Mouse (Mus musculus) neutrophil, adult 5-6 weeks (primary cell): ENCODE data around the gene Ppa1. TPM values are rescaled to one million over a fixed set of nuclear protein-coding genes. Genes with fewer than 3 reads are reported as not detected.

ENCODE experiments used
- ATAC-seq: fragments of 151-379, 151-347 bp; 2 replicates; pipeline ENCODE4 v1.8.0; 2017; ENCODE audit warnings: mild to moderate bottlenecking, moderate TSS enrichment; ENCODE audit not compliant: insufficient number of reproducible peaks, poor library complexity, low FRiP score, severe bottlenecking; ENCODE audit errors: extremely low read depth
- total RNA-seq: library from RNA; stranded (forward); fragments of 200-1000 nt; gene quantifications from 2 replicates; pipeline ENCODE4 v1.2.3, GENCODE M21; 2017

Ppa1 gene
- total RNA-seq, 1 experiment from 2014 or later, result 10.0 TPM

DNA sequence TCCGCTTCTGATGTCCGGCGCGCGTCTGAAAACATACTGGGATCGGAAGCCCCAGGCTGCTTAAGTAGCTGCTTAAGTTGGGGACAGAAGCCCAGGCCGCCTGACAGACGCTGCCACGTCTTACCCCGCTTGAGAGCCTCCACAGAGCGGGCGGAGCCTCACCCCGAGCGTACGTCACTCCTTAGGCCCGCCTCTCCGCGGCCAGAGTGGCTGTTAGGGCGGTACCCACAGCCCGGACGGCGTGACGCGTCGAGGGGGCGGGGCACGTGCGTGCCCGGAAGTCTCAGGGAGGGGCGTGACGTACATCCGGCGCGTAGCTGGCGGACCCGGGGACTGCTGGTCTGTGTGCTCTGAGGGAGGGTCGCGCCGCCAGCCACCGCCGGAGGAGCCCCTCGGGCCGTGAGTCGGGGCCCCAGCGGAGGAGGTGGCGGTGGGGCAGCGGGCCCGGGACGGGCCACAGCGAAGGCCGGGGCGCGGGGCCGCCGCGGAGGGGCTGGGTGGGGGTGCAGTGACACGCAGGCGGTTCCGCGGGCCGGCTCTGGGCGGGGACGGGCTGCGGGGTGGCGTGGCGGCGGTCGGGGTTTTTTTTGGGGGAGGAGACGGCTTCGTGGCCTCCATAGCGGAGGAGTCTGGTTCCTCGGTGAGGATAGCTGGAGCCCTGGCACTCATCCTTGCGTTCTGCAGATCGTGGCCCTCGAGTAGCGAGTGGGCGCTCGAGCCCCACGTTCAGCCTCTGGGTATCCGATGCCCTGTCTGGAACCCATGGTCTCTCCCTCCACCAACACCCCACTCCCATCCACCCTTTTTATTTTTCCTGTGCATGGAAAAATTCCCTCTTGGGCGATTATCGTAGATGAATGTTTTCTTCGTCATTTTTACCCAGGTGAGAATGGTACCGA is 31.9 kb downstream of the Ppa1 start, which contains the start of gene Sar1a:
Gene Sar1a (plus strand): TSS at position 285 of the 899 bp plus-strand sequence.
- ATAC-seq, result peak; percentile 99

DNA sequence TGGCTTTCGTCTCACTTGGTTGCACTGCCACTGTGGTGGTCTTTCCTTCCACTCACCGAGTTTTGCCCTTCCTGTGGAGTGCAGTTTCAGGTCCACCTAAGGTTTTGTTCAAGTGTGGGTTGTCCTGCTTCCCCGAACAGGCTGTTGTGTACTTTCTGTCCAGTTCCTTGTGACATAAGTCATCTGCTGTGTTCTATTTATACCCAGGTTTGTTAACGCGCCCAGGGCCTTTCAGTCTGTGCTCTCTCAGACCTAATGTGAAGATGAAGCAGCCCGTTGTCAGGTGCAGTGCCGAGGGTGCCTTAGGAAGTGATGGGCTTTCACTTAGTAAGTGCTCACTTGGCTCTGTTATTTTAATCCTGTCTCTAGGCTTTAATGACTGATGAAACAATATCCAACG is 41.1 kb downstream of the Ppa1 start:
- ATAC-seq, result no peak

DNA sequence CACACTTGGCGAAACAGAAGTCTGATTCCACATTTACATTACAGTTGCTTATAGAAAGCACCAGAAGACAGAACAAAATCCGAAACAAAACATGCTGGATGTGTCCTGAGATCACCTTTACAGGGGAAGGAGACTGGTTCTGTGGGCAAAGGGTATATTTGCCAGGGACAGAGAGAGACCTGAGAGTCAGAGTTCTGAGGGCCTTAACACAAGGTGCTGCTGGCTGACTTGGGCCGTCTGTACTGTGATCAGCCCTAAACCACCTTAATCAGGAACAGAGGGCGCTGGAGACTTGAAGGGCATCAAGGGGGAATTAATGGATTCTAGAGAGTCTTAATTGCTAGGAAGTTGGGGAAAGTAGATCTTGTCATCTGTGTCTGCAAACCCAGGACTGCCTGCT is 45.2 kb downstream of the Ppa1 start:
- ATAC-seq, result no peak

DNA sequence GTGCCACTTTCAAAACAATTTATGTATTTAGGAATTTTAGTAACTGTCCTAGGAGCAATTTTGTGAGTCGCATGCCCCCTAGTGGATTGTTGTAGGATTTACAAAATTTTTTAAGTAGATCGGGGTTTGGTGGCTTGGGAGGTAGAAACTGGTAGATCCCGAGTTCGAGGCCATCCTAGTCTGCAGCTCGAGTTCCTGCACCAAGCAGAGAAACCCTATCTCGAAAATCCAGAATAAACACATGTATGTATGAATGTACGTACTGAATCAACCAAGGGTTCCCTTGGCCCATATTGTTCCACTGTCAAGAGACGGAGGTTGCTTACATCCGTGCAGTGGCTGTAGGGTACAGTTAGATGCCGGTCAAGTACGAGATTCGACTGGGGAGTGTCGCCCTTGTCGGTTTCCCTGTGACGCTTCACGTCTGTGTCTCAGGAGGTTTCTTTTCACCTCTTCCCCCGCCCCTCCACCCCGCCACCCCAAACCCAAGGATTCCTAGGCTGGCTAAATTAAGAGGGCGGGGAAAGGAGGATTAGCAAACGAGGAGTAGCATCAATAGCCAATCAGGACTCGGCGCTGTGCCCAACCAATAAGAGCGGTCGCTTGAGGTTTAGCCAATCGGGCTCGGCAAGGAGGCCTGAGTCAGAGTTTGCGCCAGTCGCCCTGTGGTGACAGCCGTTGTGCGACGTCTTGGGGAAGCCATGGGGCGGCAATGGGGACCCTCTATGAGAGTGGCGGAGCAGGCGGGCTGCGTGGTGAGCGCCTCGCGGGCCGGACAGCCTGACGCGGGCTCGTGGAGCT is 46.7 kb downstream of the Ppa1 start, which contains the start of gene Tysnd1:
Gene Tysnd1 (plus strand): TSS at position 645 of the 801 bp plus-strand sequence.
- peak; percentile 97 for ATAC-seq

DNA sequence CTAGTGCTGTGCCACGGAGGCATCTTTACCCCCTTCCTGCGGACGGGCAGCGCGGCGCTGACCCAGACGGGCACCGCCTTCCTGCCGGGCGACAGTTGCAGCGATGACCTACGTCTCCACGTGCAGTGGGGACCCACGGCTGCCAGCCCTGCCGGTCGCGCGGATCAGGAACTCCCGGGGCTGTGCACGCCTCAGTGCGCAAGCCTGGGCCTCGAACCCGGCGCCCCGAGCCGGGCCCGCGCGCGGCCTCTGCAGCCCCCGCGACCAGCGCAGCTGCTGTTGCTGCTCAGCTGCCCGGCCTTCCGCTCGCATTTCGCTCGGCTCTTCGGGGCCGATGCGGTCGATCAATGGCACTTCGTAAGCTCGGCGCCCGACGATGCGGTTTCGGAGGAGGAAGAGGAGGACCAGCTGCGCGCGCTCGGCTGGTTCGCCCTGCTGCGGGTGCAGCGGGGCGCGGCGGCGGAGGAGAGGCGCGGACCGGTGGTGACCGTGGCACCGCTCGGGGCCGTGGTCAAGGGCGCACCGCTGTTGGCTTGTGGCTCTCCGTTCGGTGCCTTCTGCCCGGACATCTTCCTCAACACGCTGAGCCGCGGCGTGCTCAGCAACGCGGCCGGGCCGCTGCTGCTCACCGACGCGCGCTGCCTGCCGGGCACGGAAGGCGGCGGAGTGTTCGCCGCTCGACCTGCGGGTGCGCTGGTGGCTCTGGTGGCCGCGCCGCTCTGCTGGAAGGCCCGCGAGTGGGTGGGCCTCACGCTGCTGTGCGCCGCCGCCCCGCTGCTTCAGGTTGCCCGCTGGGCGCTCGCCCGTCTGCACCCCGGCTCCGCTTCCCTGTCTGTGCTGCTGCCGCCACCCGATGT is 47.6 kb downstream of the Ppa1 start:
- no peak for ATAC-seq

DNA sequence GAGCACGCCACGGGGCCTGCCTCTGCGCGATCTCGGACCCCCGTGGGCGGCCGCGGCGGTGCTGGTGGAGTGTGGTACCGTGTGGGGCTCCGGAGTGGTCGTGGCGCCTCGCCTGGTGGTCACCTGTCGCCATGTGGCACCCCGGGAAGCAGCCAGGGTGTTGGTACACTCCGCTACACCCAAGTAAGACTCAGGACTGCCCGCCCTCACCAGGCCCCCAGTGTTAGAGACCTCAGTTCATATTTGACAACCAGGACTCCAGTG is 48.1 kb downstream of the Ppa1 start:
- ATAC-seq, result no peak

DNA sequence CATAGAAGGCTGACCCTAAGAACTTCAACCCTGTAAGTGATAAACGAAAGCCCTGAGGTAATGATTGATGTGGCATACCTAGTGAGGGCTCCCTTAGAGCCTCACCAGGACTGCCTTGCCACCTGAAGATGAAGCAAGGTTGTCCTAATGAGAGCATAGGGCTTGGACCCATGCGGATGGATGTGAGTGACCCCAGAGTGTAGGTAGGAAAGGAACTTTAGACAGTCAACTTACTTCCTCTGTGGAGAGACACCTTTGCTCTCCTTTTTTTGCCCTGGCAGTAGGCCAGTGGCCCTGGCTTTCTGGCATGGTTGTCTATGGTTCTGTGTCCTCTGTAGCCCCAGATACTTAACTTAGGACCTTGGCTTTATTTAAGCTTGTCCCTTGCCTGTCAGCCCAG is 48.7 kb downstream of the Ppa1 start:
- ATAC-seq, result no peak

DNA sequence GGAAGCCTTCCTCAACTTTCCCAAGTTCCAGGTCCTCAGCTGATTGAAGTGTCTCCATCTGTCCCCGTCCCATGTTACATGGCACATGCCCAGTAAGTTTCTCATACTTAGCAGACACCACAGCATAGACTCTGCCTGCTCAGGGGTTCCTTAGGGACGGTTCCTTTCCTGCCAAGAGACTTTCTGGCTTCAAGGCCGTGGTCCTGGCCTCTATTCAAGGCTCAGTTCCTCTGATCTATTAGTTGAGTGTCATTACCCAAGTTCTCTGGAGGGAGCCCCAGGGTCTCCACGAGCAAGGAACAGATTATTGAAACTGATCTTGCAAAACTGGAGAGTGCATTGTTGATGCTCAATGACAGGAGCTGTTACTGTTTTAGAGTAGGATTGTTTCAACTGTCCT is 56.3 kb downstream of the Ppa1 start:
- no peak for ATAC-seq

DNA sequence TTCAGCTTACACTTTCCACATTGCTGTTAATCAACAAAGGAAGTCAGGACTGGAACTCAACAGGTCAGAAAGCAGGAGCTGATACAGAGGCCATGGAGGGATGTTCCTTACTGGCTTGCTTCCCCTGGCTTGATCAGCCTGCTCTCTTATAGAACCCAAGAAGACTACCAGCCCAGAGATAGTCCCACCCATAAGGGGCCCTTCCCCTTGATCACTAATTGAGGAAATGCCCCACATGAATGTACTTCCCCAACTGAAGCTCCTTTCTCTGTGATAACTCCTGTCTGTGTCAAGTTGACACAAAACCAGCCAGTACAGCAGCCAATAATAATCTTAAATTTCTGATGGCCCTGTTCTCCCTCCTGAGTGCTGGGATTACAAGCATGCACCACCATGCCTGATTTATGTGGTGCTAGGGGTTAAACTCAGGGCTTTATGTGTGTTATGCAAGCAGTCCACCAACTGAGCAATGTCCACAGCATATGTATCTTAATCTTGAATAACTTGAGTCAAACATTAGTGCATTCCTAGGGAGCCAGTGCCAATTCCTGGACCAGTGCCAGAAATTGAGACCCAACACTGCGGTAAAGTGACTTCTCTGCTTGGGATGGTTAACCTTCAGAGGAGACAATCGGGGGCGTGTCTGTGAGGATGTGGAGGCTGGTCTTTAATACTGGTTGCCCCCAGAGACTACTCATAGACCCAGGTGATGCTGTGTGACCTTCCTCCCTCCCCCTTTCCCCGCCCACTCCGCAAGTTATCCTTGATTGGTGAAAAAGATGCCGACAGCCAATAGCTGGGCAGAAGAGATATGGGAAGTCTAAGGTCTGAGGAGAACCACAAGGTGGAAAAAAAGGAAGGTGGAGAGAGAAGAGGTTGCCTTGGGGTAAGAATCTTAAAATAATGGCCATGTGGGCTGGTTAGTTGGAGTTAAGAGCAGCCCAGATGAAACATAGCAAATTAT is 58.3 kb downstream of the Ppa1 start:
- no peak for ATAC-seq

DNA sequence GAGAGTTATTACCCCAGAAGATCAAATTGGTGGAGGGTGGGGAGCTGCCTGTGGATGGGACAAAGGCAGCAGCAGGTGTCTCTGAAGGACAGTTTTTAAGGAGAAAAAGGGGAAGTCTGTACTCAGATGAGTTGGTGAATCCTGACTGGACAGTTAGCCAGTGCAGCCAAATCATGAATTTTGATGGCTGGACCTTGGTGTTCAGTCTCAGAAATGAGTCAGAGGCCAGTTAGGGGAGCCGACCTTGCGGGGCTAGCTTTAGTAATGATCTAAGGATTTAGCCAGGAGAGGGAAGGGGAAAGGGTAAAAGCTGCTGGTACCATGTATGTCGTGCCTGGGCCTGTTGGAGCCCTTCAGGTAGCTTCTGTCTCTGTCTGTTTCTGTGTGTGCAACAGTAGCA is 65.2 kb downstream of the Ppa1 start:
- no peak for ATAC-seq

DNA sequence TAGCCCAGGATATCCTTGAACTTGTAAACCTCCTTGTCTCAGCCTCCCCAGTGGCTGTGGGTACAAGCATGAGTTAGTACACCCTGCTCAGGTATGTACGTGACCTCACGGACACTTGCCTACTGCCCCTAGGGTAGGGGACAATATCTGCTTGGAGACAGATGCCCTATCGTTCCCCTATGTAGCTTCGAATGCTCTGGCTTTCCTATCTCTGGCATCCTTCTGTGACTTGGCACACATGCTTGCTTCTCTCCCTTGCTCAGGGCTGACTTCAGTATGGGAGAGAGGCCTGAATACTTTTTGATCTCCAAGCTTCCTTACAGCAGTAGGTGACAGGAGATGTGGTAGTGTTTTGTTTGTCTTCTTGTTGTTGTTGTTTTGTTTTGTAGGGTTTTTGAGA is 65.8 kb downstream of the Ppa1 start:
- ATAC-seq, result no peak

DNA sequence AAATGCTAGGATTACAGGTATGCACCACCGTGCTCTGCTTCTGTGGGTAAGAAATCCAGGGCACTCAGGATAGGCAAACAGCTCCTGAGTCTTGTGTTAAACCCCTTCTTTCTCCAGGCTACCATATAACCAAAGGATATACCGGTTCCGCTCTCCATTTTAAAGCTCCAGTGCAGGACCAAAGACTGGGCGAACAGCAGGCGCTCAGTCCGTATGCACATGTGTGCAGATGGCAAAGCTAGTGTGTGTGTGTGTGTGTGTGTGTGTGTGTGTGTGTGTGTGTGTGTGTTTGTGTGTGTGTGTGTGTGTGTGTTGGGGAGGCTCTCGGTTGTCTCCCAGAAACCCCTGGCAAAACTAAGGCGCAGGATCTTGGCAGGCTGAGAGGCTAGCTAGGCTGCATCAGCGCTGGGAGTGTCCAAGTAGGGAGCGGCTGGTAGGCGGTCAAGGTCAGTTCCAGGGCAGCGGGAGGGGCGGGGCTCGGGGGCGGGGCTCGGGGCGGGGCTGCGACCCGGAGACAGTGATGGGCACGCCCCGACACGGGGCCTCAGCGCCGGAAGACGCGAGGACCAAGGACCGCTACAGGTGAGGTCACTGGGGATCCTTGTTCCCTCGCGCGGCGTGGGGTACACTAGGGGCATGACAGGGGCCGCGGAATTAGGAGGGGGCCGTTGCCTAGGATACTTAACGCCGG is 66.6 kb downstream of the Ppa1 start, which contains the start of gene Aifm2:
Gene Aifm2 (plus strand): TSS at position 493 of the 691 bp plus-strand sequence.
- ATAC-seq, result peak; percentile 63

DNA sequence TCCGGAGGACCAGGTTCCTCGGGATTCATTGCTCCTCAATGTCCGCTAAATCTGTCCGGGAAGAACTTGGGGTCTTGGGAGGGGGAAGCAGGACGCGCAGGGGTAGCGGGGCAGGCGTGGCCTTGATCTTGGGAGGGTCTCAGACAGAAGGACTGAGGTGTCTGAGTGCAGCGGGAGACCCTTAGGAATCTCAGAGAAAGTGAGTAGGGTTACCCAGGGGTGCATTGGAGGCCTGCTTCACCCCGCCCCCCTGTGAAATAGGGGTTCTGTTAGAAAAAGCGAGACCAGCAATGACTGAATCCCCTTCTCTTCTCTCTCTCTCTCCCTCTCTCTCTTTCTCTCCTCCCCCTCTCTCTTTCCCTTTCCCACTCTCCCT is 67.1 kb downstream of the Ppa1 start:
- no peak for ATAC-seq

DNA sequence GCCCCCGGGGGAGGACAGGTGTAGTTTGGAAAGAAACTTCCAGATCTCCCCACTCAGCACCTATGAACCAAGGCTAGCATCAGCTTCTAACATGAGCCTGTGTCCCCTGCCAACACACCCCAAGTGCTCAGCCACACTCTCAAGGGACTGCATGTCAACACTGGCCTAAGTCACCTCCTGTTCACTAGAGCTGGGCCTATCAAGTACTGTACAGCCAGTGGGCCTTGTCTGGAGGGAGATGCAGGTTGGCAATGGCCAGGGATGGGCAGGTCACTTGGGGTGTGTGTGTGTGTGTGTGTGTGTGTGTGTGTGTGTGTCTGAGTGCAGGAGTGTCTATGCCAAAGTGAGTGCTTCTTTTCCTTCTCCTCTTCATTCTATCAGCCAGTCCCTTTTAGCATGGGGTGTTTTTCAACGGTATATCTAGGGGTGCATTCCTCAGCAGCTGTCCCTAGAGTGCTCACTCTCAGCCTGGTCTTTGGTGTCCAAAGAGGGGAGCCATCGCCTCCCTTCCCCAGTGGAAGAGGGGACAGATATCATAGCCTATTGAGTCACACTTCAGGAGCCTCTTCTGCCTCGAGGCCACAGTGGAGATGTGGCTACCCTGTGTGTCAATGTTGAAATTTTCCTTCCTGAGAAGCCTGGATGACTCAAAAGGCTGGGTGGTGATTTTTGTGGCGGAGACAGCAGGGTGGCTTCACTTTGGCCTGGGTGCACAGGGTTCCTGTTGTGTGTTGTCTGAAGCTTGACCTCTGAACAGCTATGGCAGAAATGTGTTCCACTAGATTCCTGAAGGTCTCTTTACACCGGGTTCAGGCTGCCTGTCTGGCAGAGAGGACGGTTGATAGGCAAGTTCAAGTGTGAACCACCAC is 67.9 kb downstream of the Ppa1 start:
- ATAC-seq, result no peak

DNA sequence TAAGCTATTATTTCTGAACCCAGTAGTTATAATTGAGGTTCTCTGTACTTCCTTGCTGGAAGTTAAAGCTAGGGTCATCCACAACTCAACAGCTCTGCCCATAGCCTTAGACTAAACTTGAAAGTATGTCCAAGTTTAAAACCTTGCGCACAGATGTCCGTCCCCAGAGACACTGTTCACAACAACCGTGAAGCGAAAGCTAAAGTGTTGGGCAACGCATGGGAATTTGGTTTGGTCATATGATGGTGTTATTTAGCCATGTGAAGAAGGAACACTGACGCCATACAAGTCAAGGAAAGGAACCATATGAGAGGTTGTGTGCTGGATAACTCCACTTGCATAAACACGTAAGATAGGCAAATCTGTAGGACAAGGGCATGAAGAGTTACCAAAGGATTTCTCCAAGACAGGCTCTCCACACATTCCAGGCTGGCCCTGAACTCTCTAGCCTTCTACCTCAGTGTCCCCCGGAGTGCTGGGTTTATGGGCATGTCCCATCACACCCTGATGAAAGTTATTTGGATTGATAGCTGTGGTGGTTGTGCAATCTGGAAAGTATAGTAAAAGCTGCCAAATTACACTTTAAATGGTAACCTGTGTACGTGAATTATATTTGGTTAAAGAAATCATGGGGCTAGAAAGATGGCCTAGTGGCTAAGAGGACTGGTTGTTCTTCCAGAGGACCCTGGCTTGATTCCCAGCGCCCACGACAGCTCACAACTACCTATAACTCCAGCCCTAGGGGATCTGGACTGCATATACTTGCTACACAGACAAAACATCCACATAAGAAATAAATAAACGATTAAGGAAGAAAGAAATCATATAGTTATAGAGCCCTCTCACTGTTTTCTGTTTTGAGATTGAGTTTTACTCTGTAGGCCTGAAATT is 69.3 kb downstream of the Ppa1 start:
- no peak for ATAC-seq

DNA sequence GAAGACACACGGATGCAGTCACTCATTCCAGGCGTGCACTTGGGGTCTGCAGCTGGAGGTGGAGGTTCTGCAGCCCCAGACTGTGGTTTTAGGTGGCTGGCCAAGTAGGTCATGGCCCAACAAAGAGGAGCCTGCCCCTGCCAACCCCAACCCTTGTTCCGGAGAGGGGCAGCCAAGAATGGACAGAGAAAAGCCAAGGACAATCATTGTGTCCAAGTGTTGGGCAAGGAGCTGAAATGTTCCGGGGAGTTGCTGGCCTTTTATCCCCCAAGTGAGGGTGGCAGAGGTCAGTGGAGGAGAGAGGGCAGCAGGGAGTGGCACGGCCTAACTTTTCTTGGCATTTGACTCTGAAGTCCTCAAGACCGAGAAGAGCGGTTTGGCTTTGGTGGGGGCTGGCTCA is 72.0 kb downstream of the Ppa1 start:
- no peak for ATAC-seq
